Mouse (Mus musculus) limb, embryonic 14.5 days (tissue): ENCODE results near the gene Dnah10. TPM values are rescaled to one million over a fixed set of nuclear protein-coding genes. Genes with fewer than 3 reads are reported as not detected.

ENCODE experiments used
- ATAC-seq: fragments of 200-750 bp; cut with Nextera tagmentation; 2 replicates; pipeline ENCODE4 v1.8.0; 2017; ENCODE audit warnings: low read depth, moderate number of reproducible peaks, moderate TSS enrichment; ENCODE audit not compliant: low FRiP score
- DNase-seq: peaks from one replicate; pipeline ENCODE4 v3.0.0-alpha.2; 2015; ENCODE audit warnings: low spot score
- H3K27ac ChIP-seq: fragments of 300-500 bp; sonication (generic); replicated peaks from 2 replicates; pipeline ENCODE4 v1.5.1; 2014; ENCODE audit warnings: low read depth, mild to moderate bottlenecking, low read length, moderate library complexity, mixed read lengths
- H3K27me3 ChIP-seq: fragments of 300-500 bp; sonication (generic); 2 replicates; pipeline ENCODE4 v1.6.1; 2014; ENCODE audit warnings: low read length, mixed read lengths; ENCODE audit not compliant: control insufficient read depth, insufficient read depth
- H3K36me3 ChIP-seq: fragments of 300-500 bp; sonication (generic); 2 replicates; pipeline ENCODE4 v1.6.1; 2014; ENCODE audit warnings: mild to moderate bottlenecking, low read length, moderate library complexity, mixed read lengths; ENCODE audit not compliant: control insufficient read depth, insufficient read depth
- H3K4me1 ChIP-seq: fragments of 300-500 bp; sonication (generic); 2 replicates; pipeline ENCODE4 v1.6.1; 2014; ENCODE audit warnings: antibody characterized with exemption, low read length, mixed read lengths; ENCODE audit not compliant: control insufficient read depth, insufficient read depth
- H3K4me2 ChIP-seq: fragments of 300-500 bp; sonication (generic); replicated peaks from 2 replicates; pipeline ENCODE4 v1.6.1; 2014; ENCODE audit warnings: low read depth, mild to moderate bottlenecking, low read length, moderate library complexity; ENCODE audit not compliant: severe bottlenecking
- H3K4me3 ChIP-seq: fragments of 300-500 bp; sonication (generic); replicated peaks from 2 replicates; pipeline ENCODE4 v1.5.1; 2014; ENCODE audit warnings: low read length
- H3K9ac ChIP-seq: fragments of 300-500 bp; sonication (generic); 2 replicates; pipeline ENCODE4 v1.6.1; 2014; ENCODE audit warnings: mild to moderate bottlenecking, low read depth, low read length, moderate library complexity; ENCODE audit not compliant: severe bottlenecking
- H3K9me3 ChIP-seq: fragments of 300-500 bp; sonication (generic); 2 replicates; pipeline ENCODE4 v1.6.1; 2016; ENCODE audit warnings: low read length; ENCODE audit not compliant: control insufficient read depth
- POLR2A ChIP-seq: fragments of 200-500 bp; IDR thresholded peaks from 2 replicates; pipeline ENCODE4 v1.8.0; 2012; ENCODE audit warnings: inconsistent platforms, mild to moderate bottlenecking, moderate library complexity, borderline replicate concordance; ENCODE audit not compliant: insufficient read depth, insufficient read length; ENCODE audit errors: extremely low read depth
- WGBS: fragments of 180-500 bp; shearing (Covaris S2); extraction: QIAGEN DNeasy Blood & Tissue Kit; methylation state at CpG from one replicate; pipeline ENCODE4 v1.1.7; 2014; 5-methylcytosine and 5-hydroxymethylcytosine counted together
- polyA plus RNA-seq, 2 experiments: library from polyadenylated mRNA; depleted of rRNA in 1 of 2; stranded (reverse) in 1 of 2; unstranded in 1 of 2; fragments of >200 nt; fragmentation: Nextera tagmentation in 1 of 2; extraction: Ambion mirVana in 1 of 2; gene quantifications; 2 replicates each; pipeline versions ENCODE4 v1.2.1 to v1.2.3; 2012 to 2014

The Dnah10 gene
- polyA plus RNA-seq, 2 experiments: 0.20 TPM; not detected in 1

- TF ChIP-seq POLR2A: no peak
- Histone ChIP-seq H3K4me1 (no peaks in the 10 kb centered on the region), H3K36me3 (peaks cover 38% of the 10 kb centered on the region), H3K4me2 (no peak overlapping the region), H3K27me3 (no peaks in the 10 kb centered on the region), H3K9ac (no peak overlapping the region), H3K9me3 (no peaks in the 10 kb centered on the region), H3K4me3 (no peak overlapping the region), H3K27ac (no peak overlapping the region)
- DNase-seq (no peak), ATAC-seq (no peak)
- WGBS: 82% methylated on average over 4 of the region's 4 CpGs
Measured at GRCm38 (mm10) chr5:124879251-124879650, 154.4 kb downstream of the Dnah10 start.

GRCm38 (mm10) chr5:124879801-124880200, 154.9 kb downstream of the Dnah10 start:
- no peak for TF ChIP-seq POLR2A
- ATAC-seq: no peak
- H3K27me3 ChIP-seq: no peaks in the 10 kb centered on the region
- no peak overlapping the region for H3K9ac ChIP-seq
- H3K4me1 ChIP-seq: no peaks in the 10 kb centered on the region
- no peak overlapping the region for H3K4me2 ChIP-seq
- no peak overlapping the region for H3K4me3 ChIP-seq
- H3K9me3 ChIP-seq: no peaks in the 10 kb centered on the region
- 93% methylated on average over 6 of the region's 6 CpGs for WGBS
- no peak for DNase-seq
- peaks cover 39% of the 10 kb centered on the region for H3K36me3 ChIP-seq
- no peak overlapping the region for H3K27ac ChIP-seq

- no peaks in the 10 kb centered on the region for H3K4me1 ChIP-seq
- ATAC-seq (no peak), DNase-seq (no peak)
- peaks cover 64% of the 10 kb centered on the region for H3K36me3 ChIP-seq
- no peak for TF ChIP-seq POLR2A
- H3K9ac ChIP-seq: no peak overlapping the region
- WGBS: 55% methylated on average over 6 of the region's 6 CpGs
- no peaks in the 10 kb centered on the region for H3K27me3 ChIP-seq
- H3K4me3 ChIP-seq: no peak overlapping the region
- H3K4me2 ChIP-seq: no peak overlapping the region
- no peaks in the 10 kb centered on the region for H3K9me3 ChIP-seq
- no peak overlapping the region for H3K27ac ChIP-seq
Measured at GRCm38 (mm10) chr5:124883877-124884276, 159.0 kb downstream of the Dnah10 start.

Other genes starting within 250 kb of the Dnah10 start
- 34.7 and 36.3 TPM in 2 replicates for gene Rilpl2, start 246.7 kb upstream of the Dnah10 start, polyA plus RNA-seq (2012; rRNA removed)
- gene Rilpl2, start 246.7 kb upstream of the Dnah10 start, polyA plus RNA-seq (2014; fragmentation: Nextera tagmentation; extraction: Ambion mirVana): 36.9 and 39.2 TPM in 2 replicates
- 8.1 and 17.1 TPM in 2 replicates for gene Snrnp35, start 242.0 kb upstream of the Dnah10 start, polyA plus RNA-seq (2012; rRNA removed)
- gene Snrnp35, start 242.0 kb upstream of the Dnah10 start, polyA plus RNA-seq (2014; fragmentation: Nextera tagmentation; extraction: Ambion mirVana): 10.7 and 12.2 TPM in 2 replicates
- 17.8 and 22.4 TPM in 2 replicates for gene Rilpl1, start 193.7 kb upstream of the Dnah10 start, polyA plus RNA-seq (2012; rRNA removed)
- 23.2 and 28.0 TPM in 2 replicates for gene Rilpl1, start 193.7 kb upstream of the Dnah10 start, polyA plus RNA-seq (2014; fragmentation: Nextera tagmentation; extraction: Ambion mirVana)
- 260 and 264 TPM in 2 replicates for gene Tmed2, start 184.4 kb upstream of the Dnah10 start, polyA plus RNA-seq (2012; rRNA removed)
- 594 and 615 TPM in 2 replicates for gene Tmed2, start 184.4 kb upstream of the Dnah10 start, polyA plus RNA-seq (2014; fragmentation: Nextera tagmentation; extraction: Ambion mirVana)
- 20.8 and 22.0 TPM in 2 replicates for gene Ddx55, start 172.2 kb upstream of the Dnah10 start, polyA plus RNA-seq (2012; rRNA removed)
- 11.9 and 12.5 TPM in 2 replicates for gene Ddx55, start 172.2 kb upstream of the Dnah10 start, polyA plus RNA-seq (2014; fragmentation: Nextera tagmentation; extraction: Ambion mirVana)
- gene Eif2b1, start 146.0 kb upstream of the Dnah10 start, polyA plus RNA-seq (2012; rRNA removed): 37.4 and 42.5 TPM in 2 replicates
- 71.3 and 73.5 TPM in 2 replicates for gene Eif2b1, start 146.0 kb upstream of the Dnah10 start, polyA plus RNA-seq (2014; fragmentation: Nextera tagmentation; extraction: Ambion mirVana)
- gene Gtf2h3, start 145.9 kb upstream of the Dnah10 start, polyA plus RNA-seq (2012; rRNA removed): 86.9 and 94.6 TPM in 2 replicates
- gene Gtf2h3, start 145.9 kb upstream of the Dnah10 start, polyA plus RNA-seq (2014; fragmentation: Nextera tagmentation; extraction: Ambion mirVana): 62.6 and 76.4 TPM in 2 replicates
- gene Atp6v0a2, start 96.5 kb upstream of the Dnah10 start, polyA plus RNA-seq (2012; rRNA removed): 33.3 and 39.7 TPM in 2 replicates
- 42.8 and 45.4 TPM in 2 replicates for gene Atp6v0a2, start 96.5 kb upstream of the Dnah10 start, polyA plus RNA-seq (2014; fragmentation: Nextera tagmentation; extraction: Ambion mirVana)
- gene Ccdc92, start 137.3 kb downstream of the Dnah10 start, polyA plus RNA-seq (2012; rRNA removed): 3.8 and 5.0 TPM in 2 replicates
- 4.1 and 4.2 TPM in 2 replicates for gene Ccdc92, start 137.3 kb downstream of the Dnah10 start, polyA plus RNA-seq (2014; fragmentation: Nextera tagmentation; extraction: Ambion mirVana)
- 52.4 and 52.7 TPM in 2 replicates for gene Zfp664, start 137.6 kb downstream of the Dnah10 start, polyA plus RNA-seq (2012; rRNA removed)
- 65.7 and 76.3 TPM in 2 replicates for gene Zfp664, start 137.6 kb downstream of the Dnah10 start, polyA plus RNA-seq (2014; fragmentation: Nextera tagmentation; extraction: Ambion mirVana)